In genomic region chr12:112593951-112594915, GRCm38 (mm10) we compare ENCODE assay signal across 8 mouse cellular contexts. TPM values are rescaled to one million over a fixed set of nuclear protein-coding genes. Genes with fewer than 3 reads are reported as not detected.
A peak's percentile ranks its signal among the peaks of the same experiment; 100 is the strongest.
DNase-seq lines count a peak whose midpoint lies in the region; ATAC-seq lines count a peak whose summit lies in the region.

No protein-coding gene starts in this region.

- H3K4me3 ChIP-seq in heart, embryonic 10.5 days, result no peak overlapping the region
- no peak overlapping the region for H3K4me3 ChIP-seq in forebrain, embryonic 14.5 days (ENCODE audit: low read depth, low read length)

- H3K9me3 ChIP-seq in heart, embryonic 10.5 days, result no peaks in the 10 kb centered on the region
- H3K9me3 ChIP-seq in forebrain, embryonic 14.5 days (replicated peaks; ENCODE audit: control insufficient read depth, low read length), result no peaks in the 10 kb centered on the region

- peak overlapping the region; percentile 76 for H3K27ac ChIP-seq in heart, embryonic 10.5 days
- H3K27ac ChIP-seq in forebrain, embryonic 14.5 days (ENCODE audit: low read depth, low read length), result peak overlapping the region; percentile 65; the same call in 1 of the 2 replicates

- ATAC-seq in forebrain, embryonic 14.5 days, result no peak

- 57% methylated on average over 16 of the region's 16 CpGs for WGBS in heart, embryonic 10.5 days
- WGBS in forebrain, embryonic 14.5 days, result 73% methylated on average over 16 of the region's 16 CpGs

- intact Hi-C loops in heart, postnatal 14 days (cut with DNase I), result no loop called here
- intact Hi-C loops in left cerebral cortex, postnatal 10 days (cut with DNase I), result no loop called here

- H3K4me1 ChIP-seq in heart, embryonic 10.5 days, result peaks cover 93% of the 10 kb centered on the region
- H3K4me1 ChIP-seq in forebrain, embryonic 14.5 days (ENCODE audit: control insufficient read depth, insufficient read depth, low read length), result peaks cover 20% of the 10 kb centered on the region

- peak overlapping the region; percentile 4; the same call in 1 of the 2 replicates for H3K9ac ChIP-seq in forebrain, embryonic 14.5 days (ENCODE audit: low read length)

- H3K4me2 ChIP-seq in forebrain, embryonic 14.5 days (ENCODE audit: low read length), result no peak overlapping the region

- DNase-seq in heart, embryonic 10.5 days (ENCODE audit: low spot score), result no peak
- DNase-seq in heart, postnatal 14 days, result no peak
- peak; percentile 69 for DNase-seq in CD4-positive helper T cell, adult 2 months (ENCODE audit: low read depth, low spot score)
- no peak for DNase-seq in forebrain, embryonic 14.5 days (ENCODE audit: low spot score)
- DNase-seq in lung, postnatal 4 days, result peak; percentile 50 to 67
- no peak for DNase-seq in cerebellum, adult 18-20 months
- DNase-seq in left cerebral cortex, postnatal 10 days (ENCODE audit: extremely low spot score in 1 of 2, low spot score in 2 of 2), result no peak
- no peak for DNase-seq in ovary, postnatal 36 days (ENCODE audit: low spot score)

- H3K36me3 ChIP-seq in heart, embryonic 10.5 days, result peaks cover 4% of the 10 kb centered on the region
- no peaks in the 10 kb centered on the region for H3K36me3 ChIP-seq in forebrain, embryonic 14.5 days (ENCODE audit: control insufficient read depth, insufficient read depth, low read length)

- H3K27me3 ChIP-seq in heart, embryonic 10.5 days (ENCODE audit: insufficient read depth, poor library complexity, severe bottlenecking), result peaks cover 30% of the 10 kb centered on the region
- H3K27me3 ChIP-seq in forebrain, embryonic 14.5 days (replicated peaks; ENCODE audit: control insufficient read depth, insufficient read depth, low read length), result peaks cover 1% of the 10 kb centered on the region; the same call in 1 of the 2 replicates

RNA-seq across cellular contexts. Expression of gene Inf2, which starts 5.6 kb away (rescaled TPM):
- 3.5 and 5.6 TPM in 2 replicates for polyA plus RNA-seq in heart, embryonic 10.5 days (2016; fragmentation: Nextera tagmentation; extraction: Ambion mirVana)
- 10 to 100 TPM; 19.8 to 21.5 TPM for total RNA-seq in heart, postnatal 14 days (2021)
- polyA plus RNA-seq in forebrain, embryonic 14.5 days (2014; fragmentation: Nextera tagmentation; extraction: Ambion mirVana), result 2.6 and 2.9 TPM in 2 replicates
- total RNA-seq in left cerebral cortex, postnatal 10 days (2021), result 10 to 100 TPM; 53.3 to 62.6 TPM

RNA-seq across cellular contexts. Expression of gene Adssl1, which starts 25.6 kb away (rescaled TPM):
- 57.2 and 99.3 TPM in 2 replicates for polyA plus RNA-seq in heart, embryonic 10.5 days (2016; fragmentation: Nextera tagmentation; extraction: Ambion mirVana)
- 100 to 1,000 TPM; 119 to 129 TPM for total RNA-seq in heart, postnatal 14 days (2021)
- polyA plus RNA-seq in forebrain, embryonic 14.5 days (2014; fragmentation: Nextera tagmentation; extraction: Ambion mirVana), result 2.0 and 2.1 TPM in 2 replicates
- total RNA-seq in left cerebral cortex, postnatal 10 days (2021), result 1 to 10 TPM; 2.8 to 3.9 TPM

RNA-seq across cellular contexts. Expression of gene Siva1, which starts 50.2 kb away (rescaled TPM):
- polyA plus RNA-seq in heart, embryonic 10.5 days (2016; fragmentation: Nextera tagmentation; extraction: Ambion mirVana), result 175 and 207 TPM in 2 replicates
- 10 to 100 TPM; 25.4 to 30.9 TPM for total RNA-seq in heart, postnatal 14 days (2021)
- polyA plus RNA-seq in forebrain, embryonic 14.5 days (2014; fragmentation: Nextera tagmentation; extraction: Ambion mirVana), result 94.1 and 155 TPM in 2 replicates
- 10 to 100 TPM; 14.3 to 15.5 TPM for total RNA-seq in left cerebral cortex, postnatal 10 days (2021)

Comparison
In these comparisons a context has a peak if more than half of its experiments do, and no peak if none do; other contexts are left out.
1. DNase-seq: peak in CD4-positive helper T cell, adult 2 months (single experiment) and lung, postnatal 4 days (2 of 2); none in heart, embryonic 10.5 days (single experiment), heart, postnatal 14 days (0 of 2), forebrain, embryonic 14.5 days (single experiment), cerebellum, adult 18-20 months (0 of 2), left cerebral cortex, postnatal 10 days (0 of 2) and ovary, postnatal 36 days (single experiment).
2. RNA of gene Adssl1, which starts 25.6 kb away (total RNA-seq): 119 to 129 TPM in heart, postnatal 14 days; 2.8 to 3.9 TPM in left cerebral cortex, postnatal 10 days; every median in the first group is over 10 times any median in the second.